Mouse (Mus musculus) liver, embryonic 14.5 days (tissue): ENCODE measurements around the gene Fosb.

Source experiments
- CTCF ChIP-seq: IDR thresholded peaks from 2 replicates; pipeline ENCODE4 v1.5.1; 2016; ENCODE audit warnings: antibody characterized with exemption, low read depth, control low read depth
- EP300 ChIP-seq: IDR thresholded peaks from 2 replicates; pipeline ENCODE4 v1.6.1; 2016; ENCODE audit warnings: antibody characterized with exemption, low read depth

DNA sequence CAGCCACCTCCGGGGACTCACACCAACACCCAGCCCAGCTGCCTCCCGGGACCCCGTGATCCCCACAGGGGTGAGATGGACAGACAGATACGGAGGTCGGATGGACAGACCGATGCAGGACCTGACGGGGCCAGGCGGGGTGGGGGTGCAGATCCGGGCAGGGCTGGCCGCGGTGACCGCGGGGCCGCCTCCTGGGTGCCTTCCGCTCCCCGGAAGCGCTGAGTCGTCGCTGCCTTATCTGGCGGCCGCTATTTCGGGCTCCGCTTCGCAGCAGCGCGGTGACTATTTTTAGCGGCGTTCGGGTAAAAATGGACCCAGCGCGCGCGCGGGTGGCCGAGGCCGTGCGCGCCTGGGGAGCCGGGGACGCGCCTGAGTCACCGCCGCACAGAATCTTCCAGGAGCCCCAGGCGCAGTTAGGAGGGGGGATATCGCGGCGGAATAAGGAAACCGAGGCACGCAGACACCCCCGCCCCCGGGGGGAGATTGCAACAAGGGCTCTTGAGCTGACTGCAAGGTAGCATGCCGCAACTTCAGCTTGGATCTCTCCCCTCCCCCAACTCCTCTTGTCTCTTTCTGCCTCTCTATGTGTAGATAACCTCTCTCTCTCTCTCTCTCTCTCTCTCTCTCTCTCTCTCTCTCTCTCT lies 23.0 kb upstream of the Fosb start:
- no peak for TF ChIP-seq CTCF
- no peak for TF ChIP-seq EP300
